Mouse (Mus musculus) kidney, adult 18-20 months (tissue): ENCODE measurements around the gene Uggt1.

Source experiments
- DNase-seq: peaks from one replicate; pipeline ENCODE4 v3.0.0; 2021

Gene Uggt1

GRCm38 (mm10) chr1:36172941-36173340, 71.6 kb downstream of the Uggt1 start:
- DNase-seq: no peak

- no peak for DNase-seq
Observed at GRCm38 (mm10) chr1:36162687-36163086, 81.8 kb downstream of the Uggt1 start.

- no peak for DNase-seq
Observed at GRCm38 (mm10) chr1:36161208-36161607, 83.3 kb downstream of the Uggt1 start.

- DNase-seq: no peak
Observed at GRCm38 (mm10) chr1:36160246-36160645, 84.3 kb downstream of the Uggt1 start.

- peak; percentile 55 for DNase-seq
Observed at GRCm38 (mm10) chr1:36149411-36149810, 95.1 kb downstream of the Uggt1 start.

- no peak for DNase-seq
Observed at GRCm38 (mm10) chr1:36148809-36149208, 95.7 kb downstream of the Uggt1 start.

- DNase-seq: peak; percentile 40
Observed at GRCm38 (mm10) chr1:36145050-36145449, 99.5 kb downstream of the Uggt1 start.

- no peak for DNase-seq
Observed at GRCm38 (mm10) chr1:36140311-36140710, 104.2 kb downstream of the Uggt1 start.

- peak; percentile 88 for DNase-seq
Observed at GRCm38 (mm10) chr1:36134584-36134983, 109.9 kb downstream of the Uggt1 start.

- DNase-seq: no peak
Observed at GRCm38 (mm10) chr1:36133647-36134046, 110.9 kb downstream of the Uggt1 start.

- DNase-seq: no peak
Observed at GRCm38 (mm10) chr1:36133041-36133440, 111.5 kb downstream of the Uggt1 start.

- no peak for DNase-seq
Observed at GRCm38 (mm10) chr1:36132211-36132610, 112.3 kb downstream of the Uggt1 start.

- no peak for DNase-seq
Observed at GRCm38 (mm10) chr1:36131766-36132165, 112.8 kb downstream of the Uggt1 start.

- DNase-seq: no peak
Observed at GRCm38 (mm10) chr1:36131154-36131553, 113.4 kb downstream of the Uggt1 start.

GRCm38 (mm10) chr1:36130307-36131035, 114.0 kb downstream of the Uggt1 start:
- no peak for DNase-seq

GRCm38 (mm10) chr1:36129881-36130280, 114.6 kb downstream of the Uggt1 start:
- no peak for DNase-seq

GRCm38 (mm10) chr1:36129126-36129525, 115.4 kb downstream of the Uggt1 start:
- peak; percentile 40 for DNase-seq

- DNase-seq: no peak
Observed at GRCm38 (mm10) chr1:36125076-36125475, 119.4 kb downstream of the Uggt1 start.

GRCm38 (mm10) chr1:36121172-36121571, 123.3 kb downstream of the Uggt1 start:
- no peak for DNase-seq

- no peak for DNase-seq
Observed at GRCm38 (mm10) chr1:36119426-36119825, 125.1 kb downstream of the Uggt1 start.

GRCm38 (mm10) chr1:36118958-36119357, 125.6 kb downstream of the Uggt1 start:
- DNase-seq: no peak

- no peak for DNase-seq
Observed at GRCm38 (mm10) chr1:36118061-36118685, 126.3 kb downstream of the Uggt1 start.

- DNase-seq: no peak
Observed at GRCm38 (mm10) chr1:36116488-36116887, 128.0 kb downstream of the Uggt1 start.

- no peak for DNase-seq
Observed at GRCm38 (mm10) chr1:36114844-36115243, 129.7 kb downstream of the Uggt1 start.

GRCm38 (mm10) chr1:36113670-36114069, 130.8 kb downstream of the Uggt1 start:
- DNase-seq: no peak
